Mouse (Mus musculus): ENCODE results near the gene Farp1. TPM values are rescaled to one million over a fixed set of nuclear protein-coding genes. Genes with fewer than 3 reads are reported as not detected.
A peak's percentile ranks its signal among the peaks of the same experiment; 100 is the strongest.

The Farp1 gene
- polyA plus RNA-seq, 1 experiment from 2014 or later: 36.8 TPM

DNA sequence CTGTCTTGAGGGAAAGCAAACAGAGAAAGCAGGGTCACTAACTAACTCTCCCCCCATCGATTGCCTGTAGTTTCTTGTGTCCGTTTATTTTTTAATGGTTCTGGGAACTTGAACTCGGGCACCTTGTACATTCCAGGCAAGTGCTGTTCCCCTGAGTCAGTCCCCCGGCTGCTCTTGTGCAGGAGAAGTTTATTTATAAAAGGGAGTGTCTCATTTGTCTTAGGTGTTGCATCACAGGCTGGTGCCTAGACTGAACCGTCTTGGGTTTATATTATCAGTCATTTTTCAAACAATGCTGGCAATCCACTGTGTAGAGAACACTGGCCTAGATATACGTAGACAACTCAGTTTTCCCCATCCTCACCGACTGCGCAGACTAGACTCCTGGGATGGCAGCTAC, 204.4 kb downstream of the Farp1 start:
- Histone ChIP-seq H3K36me3 (ENCODE audit: insufficient read depth) (peaks cover 71% of the 10 kb centered on the region), H3K4me2 (no peak overlapping the region), H3K27ac (ENCODE audit: low read depth) (no peak overlapping the region), H3K4me1 (ENCODE audit: insufficient read depth) (no peaks in the 10 kb centered on the region), H3K9me3 (ENCODE audit: low read depth, low read length) (no peaks in the 10 kb centered on the region), H3K9ac (no peak overlapping the region), H3K27me3 (ENCODE audit: insufficient read depth, low read length) (no peaks in the 10 kb centered on the region), H3K4me3 (ENCODE audit: low read depth, low read length) (no peak overlapping the region)
- no peak for TF ChIP-seq CTCF (IDR thresholded peaks at IDR 0.05; ENCODE audit: low read depth)
- WGBS: 32% methylated on average over 8 of the region's 8 CpGs
- peak; percentile 31 for DNase-seq
- ATAC-seq (ENCODE audit: insufficient read depth): peak; percentile 71

DNA sequence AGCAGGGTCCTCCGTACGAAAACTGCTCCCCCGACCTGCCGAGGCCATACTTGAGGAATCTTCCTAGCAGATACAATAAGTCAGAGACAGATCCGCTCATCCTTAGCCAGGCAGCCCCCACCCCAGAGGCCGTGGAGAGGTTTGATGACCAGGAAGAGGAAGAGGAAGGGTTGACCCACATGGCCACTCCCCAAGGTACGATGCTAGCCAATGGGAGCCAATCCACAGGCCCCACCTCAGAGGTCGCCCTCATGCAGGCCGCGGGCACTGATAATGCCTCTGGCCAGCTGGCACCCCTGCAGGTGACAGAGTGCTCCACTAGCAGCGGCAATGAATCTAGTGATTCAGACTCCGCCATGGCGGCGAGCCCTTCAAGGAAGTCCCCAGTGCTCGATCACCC, 209.1 kb downstream of the Farp1 start:
- Histone ChIP-seq H3K9me3 (ENCODE audit: low read depth, low read length) (no peaks in the 10 kb centered on the region), H3K4me2 (no peak overlapping the region), H3K4me1 (ENCODE audit: insufficient read depth) (0 out of 2 replicates have a peak, but pooled peaks cover 3% of the 10 kb centered on the region), H3K36me3 (ENCODE audit: insufficient read depth) (peaks cover 55% of the 10 kb centered on the region), H3K27ac (ENCODE audit: low read depth) (no peak overlapping the region), H3K27me3 (ENCODE audit: insufficient read depth, low read length) (no peaks in the 10 kb centered on the region), H3K9ac (no peak overlapping the region), H3K4me3 (ENCODE audit: low read depth, low read length) (no peak overlapping the region)
- TF ChIP-seq CTCF (IDR thresholded peaks at IDR 0.05; ENCODE audit: low read depth): no peak
- DNase-seq (no peak), ATAC-seq (ENCODE audit: insufficient read depth) (no peak)
- WGBS: 94% methylated on average over 15 of the region's 15 CpGs

DNA sequence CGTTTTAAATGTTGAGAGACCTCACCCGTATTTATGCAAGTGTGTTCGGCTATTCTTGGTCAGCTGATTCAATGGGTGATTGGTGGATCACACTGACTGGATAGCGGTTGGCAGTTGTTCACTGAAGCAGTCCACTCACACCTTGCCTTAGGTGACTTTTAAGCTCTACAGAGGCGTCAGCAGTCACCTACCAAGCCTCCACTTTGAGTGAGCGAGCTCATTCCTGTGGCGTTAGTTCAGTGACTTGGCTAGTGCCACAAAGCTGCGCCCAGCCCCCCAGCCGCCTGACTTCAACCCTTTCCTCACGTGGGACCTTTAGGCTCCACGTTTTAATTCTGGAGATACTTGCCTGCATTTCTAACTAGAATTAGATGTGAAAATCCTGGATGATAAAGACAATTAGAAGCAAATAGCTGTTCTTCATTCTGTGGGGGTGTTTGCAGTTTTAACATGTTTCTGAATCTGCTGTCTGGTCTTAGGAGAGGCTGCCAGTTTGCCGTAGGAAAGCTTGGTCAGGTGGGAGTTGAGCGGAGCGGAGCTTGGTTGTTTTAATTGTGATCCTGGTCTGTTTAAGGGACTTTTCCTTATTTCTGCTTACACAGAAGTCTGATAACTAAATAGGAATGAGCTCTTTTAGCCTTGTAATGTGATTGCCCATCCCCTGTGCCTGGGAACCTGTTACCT, 211.2 kb downstream of the Farp1 start:
- no peak overlapping the region for H3K4me2 ChIP-seq
- no peaks in the 10 kb centered on the region for H3K27me3 ChIP-seq (ENCODE audit: insufficient read depth, low read length)
- WGBS: 61% methylated on average over 14 of the region's 14 CpGs
- H3K27ac ChIP-seq (ENCODE audit: low read depth): no peak overlapping the region
- no peak overlapping the region for H3K4me3 ChIP-seq (ENCODE audit: low read depth, low read length)
- peaks cover 43% of the 10 kb centered on the region for H3K36me3 ChIP-seq (ENCODE audit: insufficient read depth)
- DNase-seq (no peak), ATAC-seq (ENCODE audit: insufficient read depth) (no peak)
- no peak overlapping the region for H3K9ac ChIP-seq
- H3K4me1 ChIP-seq (ENCODE audit: insufficient read depth): 0 out of 2 replicates have a peak, but pooled peaks cover 3% of the 10 kb centered on the region
- no peak for TF ChIP-seq CTCF (IDR thresholded peaks at IDR 0.05; ENCODE audit: low read depth)
- H3K9me3 ChIP-seq (ENCODE audit: low read depth, low read length): no peaks in the 10 kb centered on the region

DNA sequence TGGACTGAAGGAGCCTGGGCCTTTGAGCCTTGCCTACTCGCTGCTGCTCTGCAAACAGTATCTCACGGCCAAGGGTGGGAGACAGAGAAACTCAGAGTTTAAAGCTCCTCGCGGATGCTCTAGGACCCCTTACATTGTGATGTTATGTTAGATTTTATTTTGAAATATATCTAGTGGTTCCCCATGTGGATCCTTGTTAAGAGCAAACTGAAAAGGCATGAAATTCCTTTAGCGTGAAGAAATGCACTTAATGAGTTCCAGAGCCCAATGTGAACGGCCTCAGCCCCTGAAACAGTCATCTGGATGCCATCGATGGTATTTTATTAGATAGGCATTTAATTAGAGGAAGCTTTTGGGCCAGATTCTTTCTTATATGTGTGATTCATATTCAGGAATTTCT, 212.3 kb downstream of the Farp1 start:
- Histone ChIP-seq H3K4me1 (ENCODE audit: insufficient read depth) (0 out of 2 replicates have a peak, but pooled peaks cover 3% of the 10 kb centered on the region), H3K4me3 (ENCODE audit: low read depth, low read length) (no peak overlapping the region), H3K4me2 (no peak overlapping the region), H3K36me3 (ENCODE audit: insufficient read depth) (peaks cover 38% of the 10 kb centered on the region), H3K27me3 (ENCODE audit: insufficient read depth, low read length) (no peaks in the 10 kb centered on the region), H3K9ac (no peak overlapping the region), H3K9me3 (ENCODE audit: low read depth, low read length) (no peaks in the 10 kb centered on the region), H3K27ac (ENCODE audit: low read depth) (peak overlapping the region; percentile 56)
- DNase-seq (no peak), ATAC-seq (ENCODE audit: insufficient read depth) (no peak)
- TF ChIP-seq CTCF (IDR thresholded peaks at IDR 0.05; ENCODE audit: low read depth): no peak
- 49% methylated on average over 7 of the region's 7 CpGs for WGBS

DNA sequence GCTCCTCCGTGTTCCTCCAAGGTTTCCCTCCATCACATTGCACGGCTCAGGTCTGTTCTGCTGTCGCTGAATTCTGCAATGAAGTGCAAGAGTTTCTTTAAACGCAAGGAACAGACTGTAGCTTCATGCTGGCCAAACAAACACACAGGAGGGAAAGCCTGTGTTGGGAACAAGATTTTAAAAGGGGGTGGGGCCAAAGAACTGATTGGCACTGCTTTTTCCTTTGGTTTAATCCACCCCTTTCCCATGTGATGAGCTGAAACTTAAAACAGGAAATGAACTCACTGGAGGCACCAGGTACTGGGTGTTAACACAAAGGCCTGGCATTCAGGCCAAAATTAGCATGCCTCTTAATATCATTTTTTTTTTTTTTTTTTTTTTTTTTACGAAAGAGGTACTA, 213.3 kb downstream of the Farp1 start:
- 77% methylated on average over 5 of the region's 5 CpGs for WGBS
- no peak overlapping the region for H3K27ac ChIP-seq (ENCODE audit: low read depth)
- ATAC-seq (ENCODE audit: insufficient read depth): no peak
- no peak for DNase-seq
- H3K36me3 ChIP-seq (ENCODE audit: insufficient read depth): peaks cover 35% of the 10 kb centered on the region
- H3K4me3 ChIP-seq (ENCODE audit: low read depth, low read length): no peak overlapping the region
- no peaks in the 10 kb centered on the region for H3K9me3 ChIP-seq (ENCODE audit: low read depth, low read length)
- H3K4me2 ChIP-seq: no peak overlapping the region
- H3K9ac ChIP-seq: no peak overlapping the region
- H3K4me1 ChIP-seq (ENCODE audit: insufficient read depth): 0 out of 2 replicates have a peak, but pooled peaks cover 3% of the 10 kb centered on the region
- no peaks in the 10 kb centered on the region for H3K27me3 ChIP-seq (ENCODE audit: insufficient read depth, low read length)
- TF ChIP-seq CTCF (IDR thresholded peaks at IDR 0.05; ENCODE audit: low read depth): no peak

DNA sequence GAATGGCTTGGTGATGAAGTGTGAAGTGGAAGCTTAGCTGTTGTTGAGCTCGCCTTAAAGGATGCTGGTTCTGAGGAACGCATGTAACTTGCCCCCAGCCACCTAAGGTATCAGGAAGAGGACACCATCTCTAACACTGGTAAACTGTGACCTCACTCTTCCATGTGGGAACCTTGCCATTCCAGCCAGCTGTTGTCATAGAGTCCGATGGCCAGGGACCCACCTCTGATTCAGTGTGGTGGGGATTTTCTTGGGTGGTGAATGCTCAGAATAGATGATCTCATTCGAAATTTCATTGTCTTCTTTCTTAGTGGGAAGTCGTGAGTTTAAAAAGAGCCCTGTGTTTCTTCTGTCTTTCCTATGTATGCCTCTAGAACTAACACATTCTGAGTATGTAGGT, 216.1 kb downstream of the Farp1 start:
- WGBS: 77% methylated on average over 5 of the region's 5 CpGs
- Histone ChIP-seq H3K4me1 (ENCODE audit: insufficient read depth) (0 out of 2 replicates have a peak, but pooled peaks cover 3% of the 10 kb centered on the region), H3K4me2 (no peak overlapping the region), H3K27ac (ENCODE audit: low read depth) (no peak overlapping the region), H3K9me3 (ENCODE audit: low read depth, low read length) (no peaks in the 10 kb centered on the region), H3K27me3 (ENCODE audit: insufficient read depth, low read length) (no peaks in the 10 kb centered on the region), H3K4me3 (ENCODE audit: low read depth, low read length) (no peak overlapping the region), H3K36me3 (ENCODE audit: insufficient read depth) (peaks cover 33% of the 10 kb centered on the region), H3K9ac (no peak overlapping the region)
- TF ChIP-seq CTCF (IDR thresholded peaks at IDR 0.05; ENCODE audit: low read depth): no peak
- DNase-seq: no peak
- no peak for ATAC-seq (ENCODE audit: insufficient read depth)

DNA sequence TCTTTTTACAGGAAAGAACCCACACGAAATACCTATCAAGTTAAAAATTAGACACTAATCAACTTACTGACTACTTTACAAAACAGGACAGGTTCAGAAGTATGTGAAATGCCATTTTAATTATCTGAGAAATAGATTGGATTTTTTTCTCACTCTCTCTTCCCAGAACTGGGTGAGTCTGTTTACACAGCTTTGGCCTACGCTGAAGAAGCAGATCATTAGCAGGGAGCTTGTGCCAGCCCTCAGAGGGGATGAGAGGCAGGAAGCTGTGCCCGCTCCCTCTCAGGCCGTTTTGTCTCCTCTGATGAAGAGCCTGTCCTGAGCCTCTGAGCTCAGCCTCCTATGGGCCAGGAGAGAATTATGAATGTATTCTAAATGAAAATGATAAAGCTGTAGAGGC, 216.7 kb downstream of the Farp1 start:
- no peaks in the 10 kb centered on the region for H3K27me3 ChIP-seq (ENCODE audit: insufficient read depth, low read length)
- no peaks in the 10 kb centered on the region for H3K9me3 ChIP-seq (ENCODE audit: low read depth, low read length)
- no peak for ATAC-seq (ENCODE audit: insufficient read depth)
- no peak overlapping the region for H3K27ac ChIP-seq (ENCODE audit: low read depth)
- peaks cover 33% of the 10 kb centered on the region for H3K36me3 ChIP-seq (ENCODE audit: insufficient read depth)
- DNase-seq: no peak
- no peak for TF ChIP-seq CTCF (IDR thresholded peaks at IDR 0.05; ENCODE audit: low read depth)
- H3K4me3 ChIP-seq (ENCODE audit: low read depth, low read length): no peak overlapping the region
- H3K9ac ChIP-seq: no peak overlapping the region
- 42% methylated on average over 4 of the region's 4 CpGs for WGBS
- H3K4me2 ChIP-seq: no peak overlapping the region
- H3K4me1 ChIP-seq (ENCODE audit: insufficient read depth): 0 out of 2 replicates have a peak, but pooled peaks cover 3% of the 10 kb centered on the region

Measured in lung, embryonic 14.5 days (tissue).